Mouse (Mus musculus): ENCODE measurements at regions not wholly inside any gene's neighbourhood (a gene's known extent, or its start where the extent isn't known, plus 50 kb on each side); places are given as distances from the start of the nearest gene placed in this dataset.

- no peak overlapping the region for H3K4me3 ChIP-seq (replicated peaks)
- no peaks in the 10 kb centered on the region for H3K27me3 ChIP-seq (replicated peaks)
- no peaks in the 10 kb centered on the region for H3K9me3 ChIP-seq
- no peak for TF ChIP-seq GATA1 (IDR thresholded peaks at IDR 0.05; ENCODE audit: borderline replicate concordance, low read length)
- TF ChIP-seq FLI1 (IDR thresholded peaks at IDR 0.05; ENCODE audit: low read length): no peak
- H3K36me3 ChIP-seq (replicated peaks; ENCODE audit: low read length): no peaks in the 10 kb centered on the region
- H3K4me1 ChIP-seq: no peaks in the 10 kb centered on the region
Measured at GRCm38 (mm10) chr3:82640052-82640451, 92.2 kb upstream of the Npy2r start.

GRCm38 (mm10) chr3:82636666-82637065 lies 88.8 kb upstream of the Npy2r start:
- H3K4me3 ChIP-seq (replicated peaks): no peak overlapping the region
- TF ChIP-seq FLI1 (IDR thresholded peaks at IDR 0.05; ENCODE audit: low read length) (no peak), GATA1 (IDR thresholded peaks at IDR 0.05; ENCODE audit: borderline replicate concordance, low read length) (no peak)

GRCm38 (mm10) chr3:82620418-82621003 lies 72.6 kb upstream of the Npy2r start:
- no peaks in the 10 kb centered on the region for H3K4me1 ChIP-seq
- TF ChIP-seq FLI1 (IDR thresholded peaks at IDR 0.05; ENCODE audit: low read length): no peak
- TF ChIP-seq GATA1 (IDR thresholded peaks at IDR 0.05; ENCODE audit: borderline replicate concordance, low read length): no peak
- no peaks in the 10 kb centered on the region for H3K36me3 ChIP-seq (replicated peaks; ENCODE audit: low read length)
- no peaks in the 10 kb centered on the region for H3K9me3 ChIP-seq
- no peaks in the 10 kb centered on the region for H3K27me3 ChIP-seq (replicated peaks)
- no peak overlapping the region for H3K4me3 ChIP-seq (replicated peaks)

More at GRCm38 (mm10) chr3:82636666-82637065, 88.8 kb upstream of the Npy2r start:
- H3K36me3 ChIP-seq (replicated peaks; ENCODE audit: low read length): no peaks in the 10 kb centered on the region
- H3K9me3 ChIP-seq: no peaks in the 10 kb centered on the region
- H3K4me1 ChIP-seq: no peaks in the 10 kb centered on the region
- no peaks in the 10 kb centered on the region for H3K27me3 ChIP-seq (replicated peaks)

- H3K27me3 ChIP-seq (replicated peaks): no peaks in the 10 kb centered on the region
- no peak for TF ChIP-seq GATA1 (IDR thresholded peaks at IDR 0.05; ENCODE audit: borderline replicate concordance, low read length)
- TF ChIP-seq FLI1 (IDR thresholded peaks at IDR 0.05; ENCODE audit: low read length): no peak
- H3K4me1 ChIP-seq: no peaks in the 10 kb centered on the region
- no peaks in the 10 kb centered on the region for H3K36me3 ChIP-seq (replicated peaks; ENCODE audit: low read length)
- H3K4me3 ChIP-seq (replicated peaks): no peak overlapping the region
- no peaks in the 10 kb centered on the region for H3K9me3 ChIP-seq
Measured at GRCm38 (mm10) chr3:82619371-82619770, 71.5 kb upstream of the Npy2r start.

GRCm38 (mm10) chr3:82601880-82602279 lies 54.0 kb upstream of the Npy2r start:
- H3K4me3 ChIP-seq (replicated peaks): no peak overlapping the region
- H3K36me3 ChIP-seq (replicated peaks; ENCODE audit: low read length): no peaks in the 10 kb centered on the region
- TF ChIP-seq FLI1 (IDR thresholded peaks at IDR 0.05; ENCODE audit: low read length) (no peak), GATA1 (IDR thresholded peaks at IDR 0.05; ENCODE audit: borderline replicate concordance, low read length) (no peak)

GRCm38 (mm10) chr3:82598656-82599055 lies 50.8 kb upstream of the Npy2r start:
- Histone ChIP-seq H3K9me3 (no peaks in the 10 kb centered on the region; the same call in 1 of the 2 replicates), H3K36me3 (replicated peaks; ENCODE audit: low read length) (no peaks in the 10 kb centered on the region), H3K4me3 (replicated peaks) (no peak overlapping the region), H3K27me3 (replicated peaks) (no peaks in the 10 kb centered on the region), H3K4me1 (no peaks in the 10 kb centered on the region)
- no peak for TF ChIP-seq GATA1 (IDR thresholded peaks at IDR 0.05; ENCODE audit: borderline replicate concordance, low read length)
- TF ChIP-seq FLI1 (IDR thresholded peaks at IDR 0.05; ENCODE audit: low read length): no peak

More at GRCm38 (mm10) chr3:82601880-82602279, 54.0 kb upstream of the Npy2r start:
- no peaks in the 10 kb centered on the region for H3K27me3 ChIP-seq (replicated peaks)
- H3K4me1 ChIP-seq: no peaks in the 10 kb centered on the region
- H3K9me3 ChIP-seq: no peaks in the 10 kb centered on the region; the same call in 1 of the 2 replicates

All from megakaryocyte, embryonic 14.5 days (primary cell).